Mouse (Mus musculus) MEL (cell line): ENCODE measurements at regions not wholly inside any gene's neighbourhood (a gene's known extent, or its start where the extent isn't known, plus 50 kb on each side); places are given as distances from the start of the nearest gene placed in this dataset.
A peak's percentile ranks its signal among the peaks of the same experiment; 100 is the strongest.

Experiments used
- DNase-seq: peaks from one replicate; pipeline ENCODE4 v3.0.0; 2011; ENCODE audit warnings: low read depth, low spot score
- H3K27ac ChIP-seq: 2 replicates; pipeline ENCODE4 v1.5.1; 2012; ENCODE audit warnings: low read depth, mild to moderate bottlenecking, control low read depth, low read length, moderate library complexity; ENCODE audit not compliant: control insufficient read depth
- H3K27me3 ChIP-seq, 2 experiments: fragments of 150-350 bp in 1 of 2; sonication (generic) in 1 of 2; 2 replicates each; pipeline ENCODE4 v1.6.1; 2012; ENCODE audit warnings: low read length in 2 of 2, mild to moderate bottlenecking in 2 of 2, improper control_type of control experiment in 1 of 2, moderate library complexity in 1 of 2; ENCODE audit not compliant: insufficient read depth in 2 of 2, control insufficient read depth in 1 of 2
- H3K36me3 ChIP-seq, 2 experiments: 2 replicates each; pipeline ENCODE4 v1.6.1; 2012 to 2014; ENCODE audit warnings: low read length in 2 of 2, improper control_type of control experiment in 1 of 2, inconsistent platforms in 1 of 2, mild to moderate bottlenecking in 1 of 2; ENCODE audit not compliant: insufficient read depth in 2 of 2, control insufficient read depth in 1 of 2
- H3K4me1 ChIP-seq, 2 experiments: fragments of 150-350 bp in 1 of 2; sonication (generic) in 1 of 2; 2 replicates each; pipeline ENCODE4 v1.6.1; 2012; ENCODE audit warnings: low read length in 2 of 2, improper control_type of control experiment in 1 of 2, mild to moderate bottlenecking in 1 of 2; ENCODE audit not compliant: insufficient read depth in 2 of 2, control insufficient read depth in 1 of 2
- H3K4me3 ChIP-seq, 2 experiments: fragments of 150-350 bp in 1 of 2; sonication (generic) in 1 of 2; 2 replicates each; pipeline ENCODE4 v1.5.1; 2012; ENCODE audit warnings: low read depth in 2 of 2, low read length in 2 of 2, mild to moderate bottlenecking in 2 of 2, moderate library complexity in 2 of 2, control low read depth in 1 of 2, improper control_type of control experiment in 1 of 2; ENCODE audit not compliant: control insufficient read depth in 1 of 2, insufficient read depth in 1 of 2
- H3K79me2 ChIP-seq: 2 replicates; pipeline ENCODE4 v1.6.1; 2012; ENCODE audit warnings: mild to moderate bottlenecking, low read length, moderate library complexity; ENCODE audit not compliant: control insufficient read depth, poor library complexity, insufficient read depth
- H3K9ac ChIP-seq: 2 replicates; pipeline ENCODE4 v1.6.1; 2012; ENCODE audit warnings: low read depth, mild to moderate bottlenecking, control low read depth, low read length, moderate library complexity; ENCODE audit not compliant: control insufficient read depth, poor library complexity, severe bottlenecking
- H3K9me3 ChIP-seq: fragments of 150-350 bp; sonication (generic); replicated peaks from 2 replicates; pipeline ENCODE4 v1.6.1; 2012; ENCODE audit warnings: mild to moderate bottlenecking, low read length, improper control_type of control experiment, moderate library complexity; ENCODE audit not compliant: insufficient read depth
- EP300 ChIP-seq, 2 experiments: IDR thresholded peaks; 2 replicates each; pipeline ENCODE4 v1.6.1; 2011; ENCODE audit warnings: improper control_type of control experiment in 2 of 2, low read length in 2 of 2, low read depth in 1 of 2, mild to moderate bottlenecking in 1 of 2
- GATA1 ChIP-seq: IDR thresholded peaks from 2 replicates; pipeline ENCODE4 v1.6.1; 2011; ENCODE audit warnings: low read depth, low read length, improper control_type of control experiment
- KAT2A ChIP-seq: conservative IDR thresholded peaks from 2 replicates; pipeline ENCODE4 v1.6.1; 2012; ENCODE audit warnings: low read depth, low read length, improper control_type of control experiment, inconsistent platforms
- MAX ChIP-seq: IDR thresholded peaks from 2 replicates; pipeline ENCODE4 v1.6.1; 2011; ENCODE audit warnings: low read length, improper control_type of control experiment
- MAZ ChIP-seq: IDR thresholded peaks from 2 replicates; pipeline ENCODE4 v1.6.1; 2012; ENCODE audit warnings: low read depth, mild to moderate bottlenecking, inconsistent platforms, low read length, improper control_type of control experiment
- MEF2A ChIP-seq: IDR thresholded peaks from 2 replicates; pipeline ENCODE4 v1.6.1; 2014; ENCODE audit warnings: low read depth, mild to moderate bottlenecking, inconsistent platforms, low read length, improper control_type of control experiment; ENCODE audit not compliant: poor library complexity, insufficient replicate concordance, severe bottlenecking; ENCODE audit errors: extremely low read depth
- MYC ChIP-seq: IDR thresholded peaks from 2 replicates; pipeline ENCODE4 v1.6.1; 2011; ENCODE audit warnings: low read depth, mild to moderate bottlenecking, low read length, improper control_type of control experiment, moderate library complexity
- NELFE ChIP-seq: IDR thresholded peaks from 2 replicates; pipeline ENCODE4 v1.6.1; 2011; ENCODE audit warnings: low read depth, low read length, improper control_type of control experiment
- NRF1 ChIP-seq: IDR thresholded peaks from 2 replicates; pipeline ENCODE4 v1.6.1; 2014; ENCODE audit warnings: low read depth, mild to moderate bottlenecking, inconsistent platforms, low read length, improper control_type of control experiment, moderate library complexity; ENCODE audit not compliant: poor library complexity, insufficient read depth, severe bottlenecking
- POLR2AphosphoS5 ChIP-seq: IDR thresholded peaks from 2 replicates; pipeline ENCODE4 v1.6.1; 2012; ENCODE audit warnings: low read depth, borderline replicate concordance, mild to moderate bottlenecking, inconsistent platforms, low read length, moderate library complexity, mixed read lengths
- RAD21 ChIP-seq: IDR thresholded peaks from 2 replicates; pipeline ENCODE4 v1.6.1; 2011; ENCODE audit warnings: mild to moderate bottlenecking, low read depth, low read length, improper control_type of control experiment
- RCOR1 ChIP-seq: IDR thresholded peaks from 2 replicates; pipeline ENCODE4 v1.6.1; 2012; ENCODE audit warnings: low read depth, mild to moderate bottlenecking, inconsistent platforms, low read length, improper control_type of control experiment
- ZKSCAN1 ChIP-seq: IDR thresholded peaks from 2 replicates; pipeline ENCODE4 v1.6.1; 2012; ENCODE audit warnings: low read depth, mild to moderate bottlenecking, inconsistent platforms, low read length, improper control_type of control experiment, moderate library complexity
- ZMIZ1 ChIP-seq: IDR thresholded peaks from 2 replicates; pipeline ENCODE4 v1.6.1; 2012; ENCODE audit warnings: low read depth, mild to moderate bottlenecking, inconsistent platforms, low read length, improper control_type of control experiment, moderate library complexity

- Histone ChIP-seq H3K4me1 (peaks cover 0 to 3% of the 10 kb centered on the region in 2 experiments; a peak in 1 of 4 replicates), H3K9me3 (no peaks in the 10 kb centered on the region), H3K27me3 (no peaks in the 10 kb centered on the region), H3K4me3 (no peak overlapping the region)
- no peak for TF ChIP-seq ZKSCAN1
- TF ChIP-seq RAD21, result no peak
- no peak for TF ChIP-seq NRF1
- no peak for TF ChIP-seq MYC
- no peak for TF ChIP-seq MEF2A
- no peak for TF ChIP-seq KAT2A
- TF ChIP-seq MAX, result no peak
- no peak for TF ChIP-seq MAZ
- TF ChIP-seq RCOR1, result no peak
- no peak for TF ChIP-seq POLR2AphosphoS5
- no peak for TF ChIP-seq GATA1
- TF ChIP-seq, all 39 proteins: peak for 0
- H3K27ac ChIP-seq, result no peak overlapping the region
- DNase-seq, result no peak
- H3K36me3 ChIP-seq, result no peaks in the 10 kb centered on the region
- H3K9ac ChIP-seq, result no peak overlapping the region
- H3K79me2 ChIP-seq, result no peaks in the 10 kb centered on the region
Measured at GRCm38 (mm10) chr10:66953248-66953975, 142.5 kb upstream of the Jmjd1c start.

GRCm38 (mm10) chr10:66953976-66954505 is 141.9 kb upstream of the Jmjd1c start:
- Histone ChIP-seq H3K36me3 (no peaks in the 10 kb centered on the region), H3K9ac (no peak overlapping the region), H3K4me3 (no peak overlapping the region), H3K79me2 (no peaks in the 10 kb centered on the region), H3K27ac (no peak overlapping the region), H3K27me3 (no peaks in the 10 kb centered on the region), H3K4me1 (peaks cover 0 to 3% of the 10 kb centered on the region in 2 experiments; a peak in 1 of 4 replicates), H3K9me3 (no peaks in the 10 kb centered on the region)
- peak; percentile 15 for DNase-seq
- TF ChIP-seq NELFE (no peak), ZMIZ1 (no peak), EP300 (IDR thresholded peaks at IDR 0.05; ENCODE audit: low read depth in 1 of 2, low read length in 2 of 2) (no peak), NRF1 (no peak)
